Mouse (Mus musculus): ENCODE measurements around the gene Utp3.

The Utp3 gene

GRCm38 (mm10) chr5:88569541-88569940, 15.3 kb downstream of the Utp3 start:
- no peak for DNase-seq (ENCODE audit: low read depth, low spot score)

- no peak for DNase-seq (ENCODE audit: low read depth, low spot score)
Measured at GRCm38 (mm10) chr5:88574829-88575228, 20.6 kb downstream of the Utp3 start.

DNA sequence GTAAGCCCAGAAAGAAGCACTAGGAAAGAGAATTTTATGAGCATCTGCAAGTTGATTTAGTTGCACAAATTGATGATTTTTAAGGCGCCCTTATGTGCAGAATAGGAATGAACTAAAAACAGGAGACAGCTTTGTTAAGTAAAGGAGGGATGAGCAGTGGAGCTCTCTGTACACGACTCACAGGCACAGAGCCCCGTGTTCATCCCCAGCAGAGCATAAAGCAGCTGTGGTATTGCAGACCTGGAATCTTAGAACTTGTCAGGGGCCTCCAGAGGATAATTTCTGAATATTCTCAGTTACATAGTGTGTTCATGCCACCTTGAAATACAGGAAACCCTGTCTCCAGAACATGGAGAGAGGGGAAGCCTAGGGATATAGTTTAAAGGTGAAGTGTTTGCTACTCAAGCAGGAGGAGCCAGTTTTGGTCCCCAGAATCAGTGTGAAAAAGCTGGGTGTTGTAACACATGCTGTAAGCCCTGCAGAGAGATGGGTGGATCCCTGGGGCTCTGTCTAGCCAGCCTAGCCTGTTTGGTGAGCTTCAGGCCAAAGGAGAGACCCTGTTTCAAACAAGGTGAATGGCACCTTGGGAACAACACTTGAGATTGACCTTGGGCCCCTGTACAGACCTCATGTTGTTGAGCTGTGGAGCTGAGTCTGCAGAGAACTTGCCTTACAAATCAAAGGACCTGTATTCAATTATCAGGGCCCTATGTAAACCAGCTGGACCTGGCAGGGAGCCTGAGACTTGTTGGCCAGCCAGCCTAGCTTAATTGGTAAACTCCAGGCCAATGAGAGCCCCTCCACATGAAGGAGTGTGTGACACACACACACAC, 21.5 kb downstream of the Utp3 start:
- no peak for DNase-seq (ENCODE audit: low read depth, low spot score)

- no peak for DNase-seq (ENCODE audit: low read depth, low spot score)
Measured at GRCm38 (mm10) chr5:88580681-88581080, 26.4 kb downstream of the Utp3 start.

- DNase-seq (ENCODE audit: low read depth, low spot score) = no peak
Measured at GRCm38 (mm10) chr5:88581343-88581742, 27.1 kb downstream of the Utp3 start.

DNA sequence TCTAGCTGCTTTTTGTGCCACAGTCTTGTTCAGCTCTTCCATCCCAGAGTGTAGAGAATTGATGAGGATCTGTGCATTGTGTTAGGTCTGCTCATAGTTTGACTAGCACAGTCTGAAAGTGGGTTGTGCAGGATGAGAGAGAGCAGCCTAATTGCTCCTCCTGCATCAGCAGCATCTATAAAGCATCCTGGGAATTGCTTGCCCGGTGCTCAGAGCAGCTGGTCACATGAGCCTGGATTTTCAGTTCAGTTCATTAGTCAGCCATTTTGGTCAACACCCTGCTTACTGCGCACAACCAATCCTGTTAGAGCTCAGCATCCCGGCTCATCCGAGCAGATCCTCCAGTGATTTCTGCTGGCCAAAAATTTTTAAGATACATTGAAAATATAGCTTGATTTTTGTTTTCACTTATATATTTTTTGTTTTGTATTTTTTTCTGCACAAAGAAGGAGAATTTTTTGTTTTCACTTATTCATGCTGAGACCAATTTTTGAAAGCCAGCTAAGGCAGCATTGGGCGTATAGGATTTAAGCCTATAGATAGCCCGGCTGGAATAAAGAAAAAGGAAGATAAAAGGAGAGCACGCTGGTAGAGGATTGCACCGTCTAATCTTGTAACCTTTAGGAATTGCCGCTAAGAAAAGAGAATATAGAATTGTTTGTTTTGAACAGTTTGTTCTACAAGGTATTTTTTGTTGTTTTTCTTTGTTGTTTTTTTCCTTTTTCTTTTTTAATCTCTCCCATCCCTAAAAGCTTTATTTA, 29.2 kb downstream of the Utp3 start:
- DNase-seq (ENCODE audit: low read depth, low spot score) = no peak

DNA sequence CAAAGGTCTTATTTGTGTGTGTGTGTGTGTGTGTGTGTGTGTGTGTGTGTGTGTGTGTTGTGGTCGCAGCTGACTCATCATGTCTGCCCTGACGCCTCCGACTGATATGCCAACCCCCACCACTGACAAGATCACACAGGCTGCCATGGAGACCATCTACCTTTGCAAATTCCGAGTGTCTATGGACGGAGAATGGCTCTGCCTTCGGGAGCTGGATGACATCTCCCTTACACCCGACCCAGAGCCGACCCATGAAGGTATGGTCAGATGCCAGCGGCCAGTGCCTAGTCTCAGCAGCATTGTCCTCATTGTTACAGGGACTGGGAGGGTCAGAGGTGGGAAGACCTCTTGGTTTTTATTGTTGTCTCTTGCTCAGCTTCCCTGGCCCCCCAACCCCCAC, 29.8 kb downstream of the Utp3 start:
- DNase-seq (ENCODE audit: low read depth, low spot score) = no peak

- no peak for DNase-seq (ENCODE audit: low read depth, low spot score)
Measured at GRCm38 (mm10) chr5:88586407-88587174, 32.3 kb downstream of the Utp3 start.

GRCm38 (mm10) chr5:88587211-88587934, 33.1 kb downstream of the Utp3 start:
- DNase-seq (ENCODE audit: low read depth, low spot score) = no peak

- no peak for DNase-seq (ENCODE audit: low read depth, low spot score)
Measured at GRCm38 (mm10) chr5:88588481-88588880, 34.2 kb downstream of the Utp3 start.

DNA sequence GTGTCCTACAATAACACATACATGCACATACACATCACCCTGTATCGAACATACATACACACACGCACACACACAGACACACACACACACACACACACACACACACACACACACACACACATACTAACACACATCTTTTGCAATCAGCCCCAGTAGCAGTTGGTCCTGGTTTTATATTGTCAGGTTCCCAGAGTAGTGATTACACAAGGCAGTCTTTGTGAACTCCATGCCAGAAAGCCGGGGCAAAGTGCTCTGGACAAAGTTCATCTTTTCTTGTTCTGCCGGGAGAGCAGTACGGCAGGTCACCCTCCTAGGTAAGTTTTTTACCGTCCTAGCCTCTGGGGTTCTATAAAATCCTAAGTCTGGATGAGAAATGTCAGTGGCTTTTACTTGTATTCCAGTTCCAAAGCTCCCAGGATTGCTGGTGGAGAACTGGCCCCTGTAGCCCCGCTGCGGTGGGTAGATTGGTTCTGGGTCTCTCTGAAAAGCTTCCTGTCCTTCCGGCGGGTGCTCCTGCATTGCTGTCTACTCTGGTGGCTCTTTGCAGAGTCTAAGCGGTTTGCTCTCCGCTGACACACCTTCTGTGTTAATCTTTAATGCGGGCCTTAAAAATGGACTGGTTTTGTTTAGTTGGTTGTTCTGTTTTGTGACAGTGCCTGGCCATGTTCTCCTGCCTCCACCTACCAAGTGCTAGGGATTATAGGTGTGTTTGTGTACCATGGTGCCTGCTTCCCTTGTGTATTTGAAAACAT, 39.3 kb downstream of the Utp3 start:
- DNase-seq (ENCODE audit: low read depth, low spot score) = no peak

DNA sequence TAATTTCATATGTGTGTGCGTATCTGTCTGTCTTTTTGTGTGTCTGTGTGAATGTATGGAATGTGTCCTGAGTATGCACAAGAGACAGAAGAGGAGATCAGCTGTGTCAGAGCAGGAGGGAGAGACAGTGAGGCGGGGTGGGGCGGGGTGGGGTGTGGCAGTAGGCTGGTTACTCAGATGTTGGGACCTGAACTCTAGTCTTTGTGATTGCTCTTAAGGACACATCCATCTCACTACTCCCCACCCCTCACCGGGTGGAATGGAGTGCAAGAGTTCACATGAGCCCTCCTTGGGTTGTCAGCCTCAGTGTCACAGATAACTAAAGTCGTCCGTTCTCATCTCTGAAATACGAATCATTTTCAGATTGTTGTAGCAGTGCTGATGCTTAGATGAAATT, 39.9 kb downstream of the Utp3 start:
- no peak for DNase-seq (ENCODE audit: low read depth, low spot score)

DNA sequence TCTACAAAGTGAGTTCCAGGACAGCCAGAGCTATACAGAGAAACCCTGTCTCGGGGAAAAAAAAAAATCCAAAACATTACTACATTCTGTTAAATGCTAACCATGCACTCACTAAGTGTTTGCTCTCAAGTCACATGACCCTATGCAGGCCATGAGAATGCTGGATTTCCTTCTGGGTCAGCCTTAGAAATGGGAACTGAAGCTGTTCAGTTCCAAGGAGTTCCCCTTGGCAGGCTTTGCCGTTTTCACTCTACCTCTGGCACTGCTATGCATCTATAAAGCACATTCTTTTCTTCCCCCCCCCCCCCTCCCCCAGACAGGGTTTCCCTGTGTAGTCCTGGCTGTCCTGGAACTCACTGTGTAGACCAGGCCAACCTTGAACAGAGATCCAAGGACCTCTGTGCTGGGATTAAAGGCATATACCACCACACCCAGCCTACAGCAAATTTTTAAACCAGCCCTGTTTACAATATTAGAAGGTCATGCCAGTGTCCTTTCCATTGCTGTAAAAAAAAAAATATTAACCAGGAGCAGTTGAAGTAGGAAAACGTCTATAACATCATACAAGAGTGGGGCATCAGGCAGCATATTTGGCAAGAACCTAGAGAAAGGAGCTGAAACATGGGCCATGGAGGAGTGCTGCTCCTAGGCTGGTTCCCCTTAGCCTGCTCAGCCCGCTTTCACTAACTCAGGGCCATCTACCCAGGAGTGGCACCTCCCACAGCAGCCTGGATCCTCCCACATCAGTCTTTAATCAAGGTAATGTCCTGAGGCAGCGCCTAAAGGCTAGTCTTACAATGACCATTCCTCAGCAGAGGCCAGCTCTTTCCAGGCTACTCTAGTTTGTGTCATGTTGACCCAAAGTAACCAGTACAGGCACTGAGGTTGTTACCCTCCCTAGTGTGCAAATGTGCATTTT, 41.5 kb downstream of the Utp3 start:
- no peak for DNase-seq (ENCODE audit: low read depth, low spot score)

DNA sequence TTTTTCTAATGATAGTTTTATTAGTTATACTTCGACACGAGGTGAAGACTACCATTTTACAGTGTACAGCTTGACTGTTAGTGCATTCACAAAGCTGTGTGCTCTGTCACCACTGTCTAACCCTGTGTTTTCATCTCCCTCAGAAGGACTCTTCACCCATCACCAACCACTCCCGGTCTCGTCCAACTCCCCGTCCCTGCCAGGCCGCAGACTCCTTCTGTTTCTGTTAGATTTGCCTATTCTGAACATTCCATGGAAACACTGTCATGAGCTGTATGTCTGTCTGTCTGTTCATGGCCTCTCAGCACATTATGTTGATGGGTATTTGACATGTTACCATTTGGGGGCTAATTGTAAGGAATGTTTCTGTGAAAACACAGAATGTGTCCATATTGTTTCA, 44.7 kb downstream of the Utp3 start:
- no peak for DNase-seq (ENCODE audit: low read depth, low spot score)

GRCm38 (mm10) chr5:88602030-88602429, 47.8 kb downstream of the Utp3 start:
- no peak for DNase-seq (ENCODE audit: low read depth, low spot score)

DNA sequence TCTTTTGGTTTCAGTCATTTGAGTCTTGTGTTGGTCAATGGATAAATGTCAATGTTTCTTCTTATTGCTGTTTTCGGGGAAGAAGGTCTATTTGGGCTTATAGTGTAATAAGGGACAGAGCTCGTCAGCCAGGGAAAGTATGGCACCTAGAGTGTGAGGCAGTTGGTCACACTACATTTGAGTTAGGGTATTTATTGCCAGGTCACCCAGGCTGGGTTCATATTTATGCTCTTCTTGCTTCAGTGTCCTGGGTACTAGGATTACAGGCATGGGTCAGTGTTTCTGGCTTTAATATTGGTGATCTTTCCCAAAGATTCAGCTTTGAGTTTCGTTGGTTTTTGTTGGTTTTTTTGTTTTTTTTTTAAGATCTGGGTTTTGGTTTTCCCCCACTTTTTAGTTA, 48.5 kb downstream of the Utp3 start:
- DNase-seq (ENCODE audit: low read depth, low spot score) = no peak

- DNase-seq (ENCODE audit: low read depth, low spot score) = no peak
Measured at GRCm38 (mm10) chr5:88604046-88604445, 49.8 kb downstream of the Utp3 start.

- DNase-seq (ENCODE audit: low read depth, low spot score) = no peak
Measured at GRCm38 (mm10) chr5:88604641-88605358, 50.5 kb downstream of the Utp3 start.

Data from CD4-positive helper T cell, adult 2 months (primary cell).